Mouse (Mus musculus): Measurements from ENCODE around the gene Myl7.
"Not testable (repeated sequence)": the region's sequence is repeated elsewhere in the genome, so short reads cannot be mapped to it uniquely, and the experiment has no call there.

Myl7 gene

GRCm38 (mm10) chr11:5902390-5902789 is 3.8 kb upstream of the Myl7 start:
- no peak for DNase-seq

- no peak for DNase-seq
These were observed 3.4 kb upstream of the Myl7 start for GRCm38 (mm10) chr11:5901950-5902349.

GRCm38 (mm10) chr11:5901320-5901719 is 2.7 kb upstream of the Myl7 start:
- no peak for DNase-seq

- DNase-seq: no peak
These were observed 704 bp upstream of the Myl7 start for GRCm38 (mm10) chr11:5899286-5899685.

GRCm38 (mm10) chr11:5897839-5898238 is 743 bp downstream of the Myl7 start:
- DNase-seq: no peak

- DNase-seq: no peak
These were observed 1.4 kb downstream of the Myl7 start for GRCm38 (mm10) chr11:5897230-5897629.

- DNase-seq: no peak
These were observed 4.8 kb downstream of the Myl7 start for GRCm38 (mm10) chr11:5893807-5894206.

GRCm38 (mm10) chr11:5892810-5893368 is 5.7 kb downstream of the Myl7 start:
- no peak for DNase-seq

- no peak for DNase-seq
These were observed 6.4 kb downstream of the Myl7 start for GRCm38 (mm10) chr11:5892151-5892591.

DNA sequence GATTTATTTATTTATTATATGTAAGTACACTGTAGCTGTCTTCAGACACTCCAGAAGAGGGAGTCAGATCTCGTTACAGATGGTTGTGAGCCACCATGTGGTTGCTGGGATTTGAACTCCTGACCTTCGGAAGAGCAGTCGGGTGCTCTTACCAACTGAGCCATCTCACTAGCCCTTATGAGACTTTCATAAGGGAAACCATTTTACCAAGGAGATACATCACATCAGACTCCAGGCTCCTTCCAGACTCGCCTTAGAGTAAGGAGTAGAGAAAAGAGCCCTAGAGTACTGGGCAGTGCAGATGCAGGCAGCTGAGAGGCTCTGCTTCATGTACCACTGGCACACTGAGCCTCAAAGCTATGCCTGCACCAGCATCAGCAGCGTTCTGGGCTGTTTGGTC is 10.0 kb downstream of the Myl7 start:
- not testable (repeated sequence) for DNase-seq

- no peak for DNase-seq
These were observed 11.3 kb downstream of the Myl7 start for GRCm38 (mm10) chr11:5887250-5887649.

DNA sequence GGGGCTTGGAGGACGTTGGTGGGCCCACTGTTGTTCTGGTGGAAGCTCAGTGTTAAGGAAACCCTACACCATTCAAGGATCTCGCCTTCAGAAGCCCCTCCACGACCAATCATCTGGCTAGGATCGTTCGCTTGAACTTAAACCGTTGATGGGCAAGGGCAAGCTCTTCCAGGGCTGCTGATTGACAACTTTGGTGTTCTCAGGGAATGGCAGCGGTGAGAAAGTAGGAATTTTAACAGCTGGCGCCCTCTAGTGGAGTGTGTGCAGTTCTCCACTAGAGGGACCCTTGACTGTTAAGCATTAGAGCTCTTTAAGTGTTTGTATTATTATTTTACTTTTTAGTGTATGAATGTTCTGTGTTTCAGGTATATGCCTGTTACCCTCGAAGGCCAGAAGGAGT is 12.4 kb downstream of the Myl7 start:
- DNase-seq: no peak

GRCm38 (mm10) chr11:5882518-5882917 is 16.1 kb downstream of the Myl7 start:
- DNase-seq: no peak

DNA sequence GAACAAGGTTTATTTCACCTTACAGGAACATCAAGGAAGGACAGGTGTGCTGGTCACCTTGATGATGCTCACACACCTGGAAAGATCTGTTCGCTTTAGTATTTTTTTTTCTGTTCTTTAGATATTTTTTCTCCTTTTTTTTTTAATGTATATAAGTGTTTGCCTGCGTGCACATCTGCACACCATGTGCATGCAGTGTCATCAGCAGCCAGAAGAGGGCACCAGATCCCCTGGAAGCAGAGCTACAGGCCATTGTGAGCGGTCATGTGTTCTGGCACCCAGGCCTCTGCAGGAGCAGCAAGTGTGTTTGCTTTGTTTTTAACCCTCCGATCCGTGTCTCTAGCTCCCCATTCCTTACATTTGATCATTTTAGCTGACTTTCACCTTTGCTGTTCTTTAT is 18.7 kb downstream of the Myl7 start:
- no peak for DNase-seq

GRCm38 (mm10) chr11:5878661-5879060 is 19.9 kb downstream of the Myl7 start:
- DNase-seq: no peak

DNA sequence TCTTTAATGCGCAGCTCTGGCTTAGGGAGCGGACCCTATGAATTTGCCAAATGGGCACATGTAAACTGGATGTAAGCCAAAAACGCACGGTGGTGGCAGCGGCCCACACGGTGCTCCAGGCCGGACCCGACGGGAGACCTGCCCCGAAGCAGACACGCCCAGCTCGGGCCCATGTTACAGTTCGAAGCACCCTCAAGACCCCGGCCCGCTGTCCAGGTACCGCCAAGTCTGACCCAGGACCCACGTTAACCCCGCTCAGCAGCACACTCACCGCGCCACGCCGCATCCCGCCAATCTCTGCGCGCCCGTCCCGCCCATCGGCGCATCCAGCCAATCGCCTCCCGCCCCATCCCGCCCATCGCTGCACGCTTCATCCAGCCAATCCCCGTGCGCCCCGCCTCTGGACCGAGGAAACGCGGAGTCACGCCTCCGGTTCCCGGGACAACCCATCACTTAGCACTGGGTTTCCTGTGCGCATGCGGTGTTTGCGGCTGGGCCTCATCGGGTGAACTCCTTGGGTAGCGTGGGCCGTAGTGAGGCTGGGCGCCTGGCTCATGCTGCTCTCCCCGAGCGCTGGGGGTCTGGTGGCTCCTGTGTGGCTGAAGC is 20.6 kb downstream of the Myl7 start, which contains the start of gene Pold2:
Pold2 (minus strand) TSS at position 372 of the 606 bp plus-strand sequence.
- peak; percentile 97 for DNase-seq

- no peak for DNase-seq
These were observed 21.2 kb downstream of the Myl7 start for GRCm38 (mm10) chr11:5877421-5877820.

- no peak for DNase-seq
These were observed 25.4 kb downstream of the Myl7 start for GRCm38 (mm10) chr11:5873192-5873591.

GRCm38 (mm10) chr11:5872707-5873106 is 25.9 kb downstream of the Myl7 start:
- no peak for DNase-seq

DNA sequence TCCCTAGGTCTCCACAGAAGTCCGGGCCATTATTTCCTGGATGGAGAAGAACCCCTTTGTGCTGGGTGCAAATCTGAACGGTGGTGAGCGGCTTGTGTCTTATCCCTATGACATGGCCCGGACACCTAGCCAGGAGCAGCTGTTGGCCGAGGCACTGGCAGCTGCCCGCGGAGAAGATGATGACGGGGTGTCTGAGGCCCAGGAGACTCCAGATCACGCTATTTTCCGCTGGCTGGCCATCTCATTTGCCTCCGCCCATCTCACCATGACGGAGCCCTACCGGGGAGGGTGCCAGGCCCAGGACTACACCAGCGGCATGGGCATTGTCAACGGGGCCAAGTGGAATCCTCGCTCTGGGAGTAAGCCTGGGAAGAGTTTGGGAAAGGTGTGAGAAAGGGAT is 28.5 kb downstream of the Myl7 start:
- DNase-seq: no peak

DNA sequence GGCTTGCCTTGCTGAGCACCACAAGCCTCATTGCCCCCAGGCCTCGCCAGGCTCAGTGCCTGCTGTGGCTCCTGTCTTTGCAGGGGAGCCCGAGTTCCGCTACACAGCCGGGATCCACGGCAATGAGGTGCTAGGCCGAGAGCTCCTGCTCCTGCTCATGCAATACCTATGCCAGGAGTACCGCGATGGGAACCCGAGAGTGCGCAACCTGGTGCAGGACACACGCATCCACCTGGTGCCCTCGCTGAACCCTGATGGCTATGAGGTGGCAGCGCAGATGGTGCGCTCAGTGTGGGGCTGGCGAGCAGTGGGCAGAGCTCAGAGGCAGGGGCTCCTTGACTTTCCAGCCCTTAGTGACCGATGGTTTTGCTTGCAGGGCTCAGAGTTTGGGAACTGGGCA is 29.3 kb downstream of the Myl7 start:
- no peak for DNase-seq

DNA sequence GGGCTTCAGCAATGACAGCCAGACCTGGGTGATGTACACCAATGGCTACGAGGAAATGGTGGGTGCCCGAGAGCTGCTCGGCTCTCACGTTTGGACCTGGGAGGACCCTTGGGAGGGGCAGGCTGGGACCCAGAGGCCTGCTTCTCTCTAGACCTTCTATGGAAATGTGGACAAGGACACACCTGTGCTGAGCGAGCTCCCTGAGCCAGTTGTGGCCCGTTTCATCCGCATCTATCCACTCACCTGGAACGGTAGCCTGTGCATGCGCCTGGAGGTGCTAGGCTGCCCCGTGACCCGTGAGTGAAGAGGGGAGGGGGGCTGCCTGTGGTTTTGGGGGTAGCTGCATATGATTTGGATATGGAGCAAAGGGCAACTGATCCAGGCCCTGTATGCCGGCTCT is 30.3 kb downstream of the Myl7 start:
- no peak for DNase-seq

DNA sequence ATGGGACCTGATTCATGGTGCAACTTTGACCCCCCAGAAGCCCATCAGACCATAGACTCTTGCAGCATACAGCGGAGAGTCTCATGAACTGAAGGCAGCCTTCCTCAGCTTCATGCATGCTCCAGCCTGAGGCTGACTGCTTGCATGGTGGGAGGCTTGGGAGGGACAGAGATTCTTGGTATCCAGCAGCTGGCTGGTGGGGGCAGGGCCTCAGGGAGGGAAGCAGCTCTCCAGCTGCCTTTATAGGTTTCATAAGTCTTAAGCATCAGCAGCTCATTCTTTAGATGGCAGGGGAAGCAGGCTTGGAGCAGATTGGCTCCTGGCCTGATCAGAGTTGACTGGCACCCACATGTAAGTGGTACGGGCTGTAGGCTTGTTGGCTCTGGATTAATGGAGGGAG is 31.4 kb downstream of the Myl7 start:
- DNase-seq: no peak

GRCm38 (mm10) chr11:5862394-5863105 is 36.0 kb downstream of the Myl7 start:
- DNase-seq: no peak

Measured in thymus, adult 18-20 months (tissue).